17 mouse cellular contexts compared by ENCODE assay signal in genomic region chr1:179824549-179824948, GRCm38 (mm10). TPM values are rescaled to one million over a fixed set of nuclear protein-coding genes. Genes with fewer than 3 reads are reported as not detected.
"Had no signal": no experiment of that assay in that cellular context is flagged by ENCODE, and none has a peak within 500 bp of the region (broad histone marks: within the 10 kb centered on the region; RNA-seq: fewer than 3 reads in every experiment).

No protein-coding gene starts in this region.

- H3K27me3 ChIP-seq: limb, embryonic 15.5 days; liver, embryonic 15.5 days; neural tube, embryonic 13.5 days had no signal

- H3K4me3 ChIP-seq: limb, embryonic 15.5 days; liver, embryonic 15.5 days; neural tube, embryonic 13.5 days had no signal

- H3K4me1 ChIP-seq: limb, embryonic 15.5 days; liver, embryonic 15.5 days; neural tube, embryonic 13.5 days had no signal

- H3K27ac ChIP-seq: limb, embryonic 15.5 days; liver, embryonic 15.5 days; neural tube, embryonic 13.5 days had no signal

- H3K9ac ChIP-seq: limb, embryonic 15.5 days; liver, embryonic 15.5 days; lung, embryonic 14.5 days; neural tube, embryonic 13.5 days had no signal

- H3K4me2 ChIP-seq: limb, embryonic 15.5 days; liver, embryonic 15.5 days; lung, embryonic 14.5 days; midbrain, embryonic 11.5 days; neural tube, embryonic 13.5 days had no signal

- H3K9me3 ChIP-seq: limb, embryonic 15.5 days; liver, embryonic 15.5 days had no signal

- ATAC-seq: midbrain, embryonic 16.5 days had no signal

- DNase-seq: kidney, adult 8-10 months; kidney, postnatal 10 days; layer of hippocampus, adult 9-11 months; layer of hippocampus, postnatal 36 days; lung, embryonic 14.5 days; lung, postnatal 10 days; lung, postnatal 4 days; retina, postnatal 1 day; thymus, postnatal 36 days had no signal

- H3K36me3 ChIP-seq: limb, embryonic 15.5 days; liver, embryonic 15.5 days; neural tube, embryonic 13.5 days had no signal

RNA-seq across cellular contexts. Expression of gene Gm10518, which starts 21.4 kb away (rescaled TPM):
- total RNA-seq: layer of hippocampus, postnatal 36 days; left cerebral cortex, adult 8-10 months; left cerebral cortex, postnatal 25 days had no signal
- polyA plus RNA-seq: lung, embryonic 14.5 days; midbrain, embryonic 16.5 days; neural tube, embryonic 13.5 days; stomach, embryonic 16.5 days had no signal
